Mouse (Mus musculus) testis, adult 2 months (tissue): ENCODE results near the gene Rybp.

Source experiments
- CTCF ChIP-seq: fragments of 200-500 bp; IDR thresholded peaks from 2 replicates; pipeline ENCODE4 v1.5.1; 2012; ENCODE audit warnings: low read depth, mild to moderate bottlenecking, inconsistent platforms, low read length, moderate library complexity; ENCODE audit not compliant: control insufficient read depth, insufficient read depth, insufficient replicate concordance
- POLR2A ChIP-seq: fragments of 200-500 bp; IDR thresholded peaks from 2 replicates; pipeline ENCODE4 v1.6.1; 2012; ENCODE audit warnings: low read depth, mild to moderate bottlenecking, inconsistent platforms, low read length, moderate library complexity; ENCODE audit not compliant: control insufficient read depth

DNA sequence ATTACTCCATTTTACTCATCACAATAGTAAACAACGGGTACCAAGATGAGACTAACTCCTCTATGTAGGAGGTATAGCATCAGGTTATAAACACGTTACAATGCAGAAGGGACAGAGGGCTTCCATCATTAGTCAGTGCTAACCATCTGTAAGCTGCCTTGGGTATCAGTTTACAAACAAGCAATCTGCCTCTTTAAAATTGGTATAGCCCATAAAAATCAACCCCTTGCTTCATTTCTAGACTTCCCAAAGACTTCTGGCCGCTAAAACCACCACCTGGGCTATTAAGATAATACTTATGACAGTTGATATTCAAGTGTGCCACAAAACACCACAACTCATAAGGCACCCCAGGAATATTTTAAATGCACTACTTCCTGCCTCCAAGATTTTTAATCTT, 10.9 kb downstream of the Rybp start:
- no peak for TF ChIP-seq POLR2A
- TF ChIP-seq CTCF, result no peak
